Comparison of ENCODE assay signal across 9 mouse cellular contexts in the genomic region with DNA sequence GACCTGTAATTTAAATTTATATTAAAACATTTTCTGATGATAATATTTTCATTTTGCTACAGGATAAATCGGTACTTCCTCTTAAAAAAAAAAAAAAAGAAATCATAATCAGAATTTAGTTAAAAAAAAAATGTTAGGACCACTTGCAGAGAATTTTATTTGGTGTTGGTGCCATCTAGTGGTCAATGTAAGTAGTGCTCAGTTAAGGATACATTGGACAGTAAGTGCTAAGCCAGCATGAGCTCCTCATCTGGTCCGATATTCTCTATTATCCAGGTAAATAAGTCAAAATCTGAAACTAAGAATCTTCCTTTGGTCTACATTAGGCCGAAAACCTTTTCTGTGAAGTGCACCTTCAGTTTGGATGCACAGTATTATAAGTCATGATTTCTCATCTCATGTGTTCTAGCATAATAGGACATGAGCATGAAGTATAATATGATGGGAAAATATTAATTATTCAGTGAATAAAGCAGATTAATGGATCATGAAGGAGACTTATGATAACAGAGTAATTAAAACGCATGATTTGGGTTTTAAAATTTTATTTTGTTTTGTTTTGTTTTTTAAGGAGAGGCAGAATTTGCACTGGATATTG. TPM values are rescaled to one million over a fixed set of nuclear protein-coding genes. Genes with fewer than 3 reads are reported as not detected.
DNase-seq lines count a peak whose midpoint lies in the region; ATAC-seq and TF ChIP-seq lines count a peak whose summit lies in the region.
"Had no signal": no experiment of that assay in that cellular context is flagged by ENCODE, and none has a peak within 500 bp of the region (broad histone marks: within the 10 kb centered on the region; RNA-seq: fewer than 3 reads in every experiment).

No protein-coding gene starts in this region.

- H3K27ac ChIP-seq in kidney, postnatal 0 days: no peak overlapping the region
- no peak overlapping the region for H3K27ac ChIP-seq in kidney, embryonic 15.5 days

- H3K9ac ChIP-seq in kidney, postnatal 0 days (ENCODE audit: low read depth, low read length): no peak overlapping the region
- no peak overlapping the region for H3K9ac ChIP-seq in kidney, embryonic 15.5 days

- no peaks in the 10 kb centered on the region for H3K36me3 ChIP-seq in kidney, postnatal 0 days (ENCODE audit: insufficient read depth, low read length)
- H3K36me3 ChIP-seq in kidney, embryonic 15.5 days: no peaks in the 10 kb centered on the region
- no peaks in the 10 kb centered on the region for H3K36me3 ChIP-seq in G1E (replicated peaks)

- H3K4me1 ChIP-seq in kidney, postnatal 0 days (replicated peaks; ENCODE audit: insufficient read depth, low read length): no peaks in the 10 kb centered on the region
- no peaks in the 10 kb centered on the region for H3K4me1 ChIP-seq in kidney, embryonic 15.5 days
- H3K4me1 ChIP-seq in G1E (ENCODE audit: insufficient read depth, low read depth, low read length): no peaks in the 10 kb centered on the region

- no peaks in the 10 kb centered on the region for H3K27me3 ChIP-seq in kidney, postnatal 0 days (ENCODE audit: insufficient read depth, low read length)
- H3K27me3 ChIP-seq in kidney, embryonic 15.5 days: no peaks in the 10 kb centered on the region
- H3K27me3 ChIP-seq in G1E (ENCODE audit: insufficient read depth, low read length): no peaks in the 10 kb centered on the region

- 11% methylated on average over 4 of the region's 4 CpGs for WGBS in kidney, postnatal 0 days
- 13% methylated on average over 4 of the region's 4 CpGs for WGBS in kidney, embryonic 15.5 days

- H3K4me3 ChIP-seq in kidney, postnatal 0 days (replicated peaks; ENCODE audit: low read depth, low read length): no peak overlapping the region
- no peak overlapping the region for H3K4me3 ChIP-seq in kidney, embryonic 15.5 days (replicated peaks)
- H3K4me3 ChIP-seq in G1E (ENCODE audit: low read depth, low read length): no peak overlapping the region
- H3K4me3 ChIP-seq: erythroblast, embryonic 14.5 days had no signal

- H3K4me2 ChIP-seq in kidney, postnatal 0 days (ENCODE audit: low read length): no peak overlapping the region
- no peak overlapping the region for H3K4me2 ChIP-seq in kidney, embryonic 15.5 days

- peak; percentile 78 for TF ChIP-seq CTCF in kidney, postnatal 0 days (IDR thresholded peaks at IDR 0.05; ENCODE audit: low read depth)
- peak; percentile 26; the same call in 1 of the 2 replicates for TF ChIP-seq CTCF in G1E (IDR thresholded peaks at IDR 0.05; ENCODE audit: low read depth, low read length)

- H3K9me3 ChIP-seq in kidney, postnatal 0 days (replicated peaks; ENCODE audit: low read length): no peaks in the 10 kb centered on the region
- H3K9me3 ChIP-seq in kidney, embryonic 15.5 days (replicated peaks): no peaks in the 10 kb centered on the region
- no peaks in the 10 kb centered on the region for H3K9me3 ChIP-seq in G1E (replicated peaks)

- DNase-seq in kidney, postnatal 0 days (ENCODE audit: low spot score): peak; percentile 69
- peak; percentile 1 for DNase-seq in G1E (ENCODE audit: low spot score)
- peak; percentile 3 for DNase-seq in cerebellum, adult 11 months
- DNase-seq in frontal cortex, adult 2 months (ENCODE audit: extremely low spot score in 1 of 2, low spot score in 1 of 2): peak; percentile 14 to 88
- DNase-seq in left cerebral cortex, postnatal 25 days (ENCODE audit: low spot score in 2 of 2): peak; percentile 74 to 81
- DNase-seq in right cerebral cortex, adult 18-20 months: peak; percentile 35
- no peak for DNase-seq in spleen, postnatal 14 days (ENCODE audit: low spot score in 2 of 2)

- no peak for ATAC-seq in kidney, postnatal 0 days (replicated peaks; ENCODE audit: low FRiP score, low read depth)
- no peak for ATAC-seq in kidney, embryonic 15.5 days (replicated peaks; ENCODE audit: low FRiP score)
- peak; percentile 28; the same call in 1 of the 2 replicates for ATAC-seq in G1E (ENCODE audit: extremely low read depth, insufficient number of reproducible peaks, low FRiP score, poor library complexity, severe bottlenecking)

- intact Hi-C loops in left cerebral cortex, postnatal 25 days (cut with DNase I): loop anchor here (10.0 kb wide), 2 partner anchors 246 to 434 kb away; no protein-coding TSS in a partner anchor

RNA-seq across cellular contexts. Expression of gene Olfr449, which starts 26.1 kb away (rescaled TPM):
- polyA plus RNA-seq in kidney, postnatal 0 days (2015; fragmentation: Nextera tagmentation; extraction: Ambion mirVana): not detected in 2 replicates
- polyA plus RNA-seq in kidney, embryonic 15.5 days (2015; fragmentation: Nextera tagmentation; extraction: Ambion mirVana): not detected in 2 replicates
- not detected in 2 replicates for total RNA-seq in G1E (2014; fragmentation: Nextera tagmentation)
- total RNA-seq in G1E (2017): not detected in 2 replicates
- not detected in 2 replicates for polyA plus RNA-seq in G1E (2012)
- polyA plus RNA-seq in frontal cortex, adult 2 months (2012; rRNA removed): 0.13 TPM in 1 of 2 replicates, not detected in the other
- total RNA-seq in left cerebral cortex, postnatal 25 days (2021): not detected
- polyA plus RNA-seq: erythroblast, embryonic 14.5 days had no signal

RNA-seq across cellular contexts. Expression of gene Olfr448, which starts 29.9 kb away (rescaled TPM):
- polyA plus RNA-seq in kidney, postnatal 0 days (2015; fragmentation: Nextera tagmentation; extraction: Ambion mirVana): not detected in 2 replicates
- polyA plus RNA-seq in kidney, embryonic 15.5 days (2015; fragmentation: Nextera tagmentation; extraction: Ambion mirVana): not detected in 2 replicates
- total RNA-seq in G1E (2014; fragmentation: Nextera tagmentation) (not detected in 2 replicates), G1E (2017) (0.05 TPM in 1 of 2 replicates, not detected in the other)
- not detected in 2 replicates for polyA plus RNA-seq in G1E (2012)
- polyA plus RNA-seq in frontal cortex, adult 2 months (2012; rRNA removed): not detected in 2 replicates
- total RNA-seq in left cerebral cortex, postnatal 25 days (2021): not detected
- polyA plus RNA-seq: erythroblast, embryonic 14.5 days had no signal

RNA-seq across cellular contexts. Expression of gene Olfr447, which starts 48.4 kb away (rescaled TPM):
- polyA plus RNA-seq in kidney, postnatal 0 days (2015; fragmentation: Nextera tagmentation; extraction: Ambion mirVana): not detected in 2 replicates
- not detected in 2 replicates for polyA plus RNA-seq in kidney, embryonic 15.5 days (2015; fragmentation: Nextera tagmentation; extraction: Ambion mirVana)
- not detected in 2 replicates for total RNA-seq in G1E (2014; fragmentation: Nextera tagmentation)
- total RNA-seq in G1E (2017): 0.16 TPM in 1 of 2 replicates, not detected in the other
- polyA plus RNA-seq in G1E (2012): not detected in 2 replicates
- polyA plus RNA-seq in frontal cortex, adult 2 months (2012; rRNA removed): not detected in 2 replicates
- not detected for total RNA-seq in left cerebral cortex, postnatal 25 days (2021)

RNA-seq across cellular contexts. Expression of gene Olfr450, which starts 48.6 kb away (rescaled TPM):
- not detected in 2 replicates for polyA plus RNA-seq in kidney, postnatal 0 days (2015; fragmentation: Nextera tagmentation; extraction: Ambion mirVana)
- not detected in 2 replicates for polyA plus RNA-seq in kidney, embryonic 15.5 days (2015; fragmentation: Nextera tagmentation; extraction: Ambion mirVana)
- total RNA-seq in G1E (2014; fragmentation: Nextera tagmentation) (not detected in 2 replicates), G1E (2017) (not detected in 2 replicates)
- not detected in 2 replicates for polyA plus RNA-seq in G1E (2012)
- polyA plus RNA-seq in frontal cortex, adult 2 months (2012; rRNA removed): not detected in 2 replicates
- not detected for total RNA-seq in left cerebral cortex, postnatal 25 days (2021)

Comparison
In these comparisons a context has a peak if more than half of its experiments do, and no peak if none do; other contexts are left out.
1. DNase-seq: peak in kidney, postnatal 0 days (single experiment), G1E (single experiment), cerebellum, adult 11 months (single experiment), frontal cortex, adult 2 months (2 of 2), left cerebral cortex, postnatal 25 days (2 of 2) and right cerebral cortex, adult 18-20 months (single experiment); none in spleen, postnatal 14 days (0 of 2).